8 mouse cellular contexts compared by ENCODE assay signal in genomic region chr5:30913060-30913841, GRCm38 (mm10). TPM values are rescaled to one million over a fixed set of nuclear protein-coding genes. Genes with fewer than 3 reads are reported as not detected.
DNase-seq lines count a peak whose midpoint lies in the region; ATAC-seq and TF ChIP-seq lines count a peak whose summit lies in the region.

TSS of gene Emilin1 (plus strand) at chr5:30913402.

- peak within 1 kb of the TSS; percentile 19 for H3K4me2 ChIP-seq in hindbrain, postnatal 0 days (ENCODE audit: low read depth, low read length)
- peak within 1 kb of the TSS; percentile 25; the same call in 1 of the 2 replicates for H3K4me2 ChIP-seq in neural tube, embryonic 14.5 days (ENCODE audit: low read depth, low read length)

- no peak within 1 kb of the TSS for H3K9ac ChIP-seq in hindbrain, postnatal 0 days (replicated peaks; ENCODE audit: low read length)
- peak within 1 kb of the TSS; percentile 26 for H3K9ac ChIP-seq in neural tube, embryonic 14.5 days (replicated peaks; ENCODE audit: low read depth, low read length)

- H3K9me3 ChIP-seq in hindbrain, postnatal 0 days (ENCODE audit: low read length): no peaks in the 10 kb centered on the region
- no peaks in the 10 kb centered on the region for H3K9me3 ChIP-seq in neural tube, embryonic 14.5 days (ENCODE audit: control insufficient read depth, low read length)

- 29% methylated on average over 13 of the region's 13 CpGs for WGBS in hindbrain, postnatal 0 days
- 34% methylated on average over 13 of the region's 13 CpGs for WGBS in neural tube, embryonic 14.5 days

- peaks cover 3% of the 10 kb centered on the region for H3K4me1 ChIP-seq in hindbrain, postnatal 0 days (ENCODE audit: insufficient read depth, low read length)
- peaks cover 18% of the 10 kb centered on the region for H3K4me1 ChIP-seq in neural tube, embryonic 14.5 days (ENCODE audit: control insufficient read depth, insufficient read depth, low read length)

- H3K27ac ChIP-seq in hindbrain, postnatal 0 days: peak within 1 kb of the TSS; percentile 27
- H3K27ac ChIP-seq in neural tube, embryonic 14.5 days (ENCODE audit: low read depth, low read length): peak within 1 kb of the TSS; percentile 63

- no peaks in the 10 kb centered on the region for H3K27me3 ChIP-seq in hindbrain, postnatal 0 days (ENCODE audit: insufficient read depth, low read length)
- H3K27me3 ChIP-seq in neural tube, embryonic 14.5 days (ENCODE audit: control insufficient read depth, insufficient read depth, low read length): no peaks in the 10 kb centered on the region

- no peak for TF ChIP-seq CTCF in hindbrain, postnatal 0 days (IDR thresholded peaks at IDR 0.05; ENCODE audit: low read depth)

- H3K4me3 ChIP-seq in hindbrain, postnatal 0 days (ENCODE audit: low read length): no peak within 1 kb of the TSS
- H3K4me3 ChIP-seq in neural tube, embryonic 14.5 days (ENCODE audit: low read depth, low read length): peak within 1 kb of the TSS; percentile 4; the same call in 1 of the 2 replicates

- peak; percentile 22 for ATAC-seq in hindbrain, postnatal 0 days
- no peak for ATAC-seq in neural tube, embryonic 14.5 days (ENCODE audit: low read depth)

- DNase-seq in 3T3-L1 (ENCODE audit: low read depth, low spot score): peak; percentile 99
- DNase-seq in brain, adult 2 months (ENCODE audit: low read depth, low spot score): peak; percentile 50
- DNase-seq in gastrocnemius, postnatal 25 days: peak; percentile 84
- peak; percentile 62 for DNase-seq in hindbrain, postnatal 0 days (ENCODE audit: low spot score)
- DNase-seq in lung, adult 18-20 months: peak; percentile 65 to 78
- no peak for DNase-seq in cerebellum, postnatal 14 days
- DNase-seq in frontal cortex, postnatal 14 days (ENCODE audit: low spot score in 2 of 2): no peak

- no peaks in the 10 kb centered on the region for H3K36me3 ChIP-seq in hindbrain, postnatal 0 days (ENCODE audit: insufficient read depth, low read length)
- H3K36me3 ChIP-seq in neural tube, embryonic 14.5 days (ENCODE audit: control insufficient read depth, insufficient read depth, low read length): no peaks in the 10 kb centered on the region

RNA-seq across cellular contexts. Expression of gene Emilin1, which starts in this region (rescaled TPM):
- 10 to 100 TPM in 1 of 2 experiments, 1 to 10 TPM in 1; 9.3 to 10.9 TPM for total RNA-seq in gastrocnemius, postnatal 25 days (2021)
- total RNA-seq in hindbrain, postnatal 0 days (2014; rRNA removed): 8.1 and 9.3 TPM in 2 replicates
- polyA plus RNA-seq in hindbrain, postnatal 0 days (2015; fragmentation: Nextera tagmentation; extraction: Ambion mirVana): 10.3 and 10.5 TPM in 2 replicates
- 3.5 and 22.9 TPM in 2 replicates for polyA plus RNA-seq in neural tube, embryonic 14.5 days (2014; fragmentation: Nextera tagmentation; extraction: Ambion mirVana)

Comparison
In these comparisons a context has a peak if more than half of its experiments do, and no peak if none do; other contexts are left out.
1. DNase-seq: peak in 3T3-L1 (single experiment), brain, adult 2 months (single experiment), gastrocnemius, postnatal 25 days (single experiment), hindbrain, postnatal 0 days (single experiment) and lung, adult 18-20 months (2 of 2); none in cerebellum, postnatal 14 days (0 of 2) and frontal cortex, postnatal 14 days (0 of 2).